Mouse (Mus musculus) neural tube, embryonic 14.5 days (tissue): Measurements from ENCODE around the gene Defb22. TPM values are rescaled to one million over a fixed set of nuclear protein-coding genes. Genes with fewer than 3 reads are reported as not detected.

Experiments used
- ATAC-seq: fragments of 200-750 bp; cut with Nextera tagmentation; 2 replicates; pipeline ENCODE4 v1.8.0; 2017; ENCODE audit warnings: low read depth, mild to moderate bottlenecking, moderate TSS enrichment, moderate library complexity
- H3K27ac ChIP-seq: fragments of 300-500 bp; sonication (generic); 2 replicates; pipeline ENCODE4 v1.5.1; 2014; ENCODE audit warnings: low read depth, mild to moderate bottlenecking, control low read depth, low read length, moderate library complexity, mixed read lengths
- H3K27me3 ChIP-seq: fragments of 300-500 bp; sonication (generic); 2 replicates; pipeline ENCODE4 v1.6.1; 2014; ENCODE audit warnings: low read length; ENCODE audit not compliant: control insufficient read depth, insufficient read depth
- H3K36me3 ChIP-seq: fragments of 300-500 bp; sonication (generic); 2 replicates; pipeline ENCODE4 v1.6.1; 2014; ENCODE audit warnings: low read length, mixed read lengths; ENCODE audit not compliant: control insufficient read depth, insufficient read depth
- H3K4me1 ChIP-seq: fragments of 300-500 bp; sonication (generic); 2 replicates; pipeline ENCODE4 v1.6.1; 2014; ENCODE audit warnings: low read length; ENCODE audit not compliant: control insufficient read depth, insufficient read depth
- H3K4me2 ChIP-seq: fragments of 300-500 bp; sonication (generic); 2 replicates; pipeline ENCODE4 v1.6.1; 2014; ENCODE audit warnings: mild to moderate bottlenecking, low read depth, low read length, control low read depth
- H3K4me3 ChIP-seq: fragments of 300-500 bp; sonication (generic); 2 replicates; pipeline ENCODE4 v1.5.1; 2014; ENCODE audit warnings: low read depth, low read length, control low read depth, mixed read lengths
- H3K9ac ChIP-seq: fragments of 300-500 bp; sonication (generic); replicated peaks from 2 replicates; pipeline ENCODE4 v1.6.1; 2014; ENCODE audit warnings: low read depth, mild to moderate bottlenecking, control low read depth, low read length, mixed read lengths
- H3K9me3 ChIP-seq: fragments of 300-500 bp; sonication (generic); 2 replicates; pipeline ENCODE4 v1.6.1; 2016; ENCODE audit warnings: low read length; ENCODE audit not compliant: control insufficient read depth
- WGBS: fragments of 180-500 bp; shearing (Covaris S2); extraction: QIAGEN DNeasy Blood & Tissue Kit; methylation state at CpG from one replicate; pipeline ENCODE4 v1.1.7; 2014; 5-methylcytosine and 5-hydroxymethylcytosine counted together
- polyA plus RNA-seq: library from polyadenylated mRNA; unstranded; fragments of >200 nt; fragmentation: Nextera tagmentation; extraction: Ambion mirVana; gene quantifications from 2 replicates; pipeline ENCODE4 v1.2.1, GENCODE M21; 2014

Gene Defb22
- polyA plus RNA-seq, 1 experiment from 2014 or later: not detected

DNA sequence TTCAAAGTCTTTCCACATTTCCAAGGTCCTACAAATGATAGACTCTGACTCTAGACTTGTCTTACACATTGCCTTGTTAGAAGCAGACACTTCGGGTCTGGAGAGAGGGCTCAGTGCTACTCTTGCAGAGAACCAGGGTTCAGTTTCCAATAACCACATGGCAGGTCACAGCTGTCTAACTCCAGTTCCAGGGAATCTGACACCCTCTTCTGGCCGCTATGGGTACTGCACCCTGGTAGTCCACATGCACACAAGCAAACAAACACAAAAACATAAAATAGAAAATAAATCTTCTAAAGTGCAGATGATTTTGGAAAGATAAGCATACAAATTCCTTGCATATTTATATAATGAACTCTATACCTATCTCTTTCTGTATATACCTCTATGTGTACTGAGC lies 2.9 kb downstream of the Defb22 start:
- no peaks in the 10 kb centered on the region for H3K4me1 ChIP-seq
- H3K4me3 ChIP-seq: no peak overlapping the region
- no peak overlapping the region for H3K4me2 ChIP-seq
- H3K27me3 ChIP-seq: no peaks in the 10 kb centered on the region
- H3K27ac ChIP-seq: no peak overlapping the region
- H3K9ac ChIP-seq: no peak overlapping the region
- ATAC-seq: no peak
- no peaks in the 10 kb centered on the region for H3K9me3 ChIP-seq
- WGBS: 83% methylated on average over 2 of the region's 2 CpGs
- H3K36me3 ChIP-seq: no peaks in the 10 kb centered on the region

DNA sequence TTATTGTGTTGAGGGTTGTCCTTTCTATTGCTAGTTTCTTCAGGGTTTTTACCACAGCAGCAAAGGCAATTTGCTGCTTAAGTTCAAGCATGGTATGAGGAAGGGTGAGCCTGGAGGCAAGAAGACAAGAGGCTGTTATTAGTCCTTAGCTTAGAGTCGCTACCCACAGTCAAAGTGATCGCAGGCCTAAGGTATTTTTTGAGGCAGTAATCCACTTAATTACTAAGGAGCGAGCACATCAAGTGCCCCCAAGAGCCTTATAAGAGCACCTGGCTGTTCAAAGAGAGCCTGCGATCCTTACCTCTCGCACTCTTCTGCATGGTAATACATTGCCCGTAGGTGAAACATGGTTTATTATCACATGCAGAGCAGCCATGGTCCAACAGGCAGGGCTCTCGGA lies 8.2 kb downstream of the Defb22 start:
- Histone ChIP-seq H3K27ac (no peak overlapping the region), H3K9ac (no peak overlapping the region), H3K4me1 (no peaks in the 10 kb centered on the region), H3K27me3 (no peaks in the 10 kb centered on the region), H3K4me2 (no peak overlapping the region), H3K9me3 (no peaks in the 10 kb centered on the region), H3K36me3 (no peaks in the 10 kb centered on the region), H3K4me3 (no peak overlapping the region)
- 90% methylated on average over 7 of the region's 7 CpGs for WGBS
- ATAC-seq: no peak

DNA sequence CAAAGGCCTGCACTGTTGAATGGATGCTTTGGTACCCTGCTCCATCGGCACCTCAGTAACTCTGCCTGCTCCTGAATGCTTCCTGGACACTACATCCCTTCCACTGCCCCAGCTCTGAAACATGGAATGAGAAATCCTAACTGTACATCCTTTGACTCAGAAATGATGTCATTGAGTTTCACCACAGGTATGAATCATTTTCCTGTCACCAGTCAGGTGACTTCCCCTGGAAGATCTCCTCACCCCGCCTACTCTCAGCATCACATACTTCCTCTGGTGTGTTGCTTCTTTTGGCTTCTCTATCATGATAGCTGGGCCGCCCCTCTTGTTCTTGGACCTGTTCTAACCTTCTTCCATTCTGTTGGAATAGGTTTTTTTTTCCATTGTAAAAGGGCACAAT lies 9.1 kb downstream of the Defb22 start:
- ATAC-seq: no peak
- 93% methylated on average over 3 of the region's 3 CpGs for WGBS
- no peaks in the 10 kb centered on the region for H3K9me3 ChIP-seq
- H3K4me3 ChIP-seq: no peak overlapping the region
- H3K27me3 ChIP-seq: no peaks in the 10 kb centered on the region
- no peak overlapping the region for H3K27ac ChIP-seq
- no peak overlapping the region for H3K4me2 ChIP-seq
- no peak overlapping the region for H3K9ac ChIP-seq
- H3K36me3 ChIP-seq: no peaks in the 10 kb centered on the region
- no peaks in the 10 kb centered on the region for H3K4me1 ChIP-seq

DNA sequence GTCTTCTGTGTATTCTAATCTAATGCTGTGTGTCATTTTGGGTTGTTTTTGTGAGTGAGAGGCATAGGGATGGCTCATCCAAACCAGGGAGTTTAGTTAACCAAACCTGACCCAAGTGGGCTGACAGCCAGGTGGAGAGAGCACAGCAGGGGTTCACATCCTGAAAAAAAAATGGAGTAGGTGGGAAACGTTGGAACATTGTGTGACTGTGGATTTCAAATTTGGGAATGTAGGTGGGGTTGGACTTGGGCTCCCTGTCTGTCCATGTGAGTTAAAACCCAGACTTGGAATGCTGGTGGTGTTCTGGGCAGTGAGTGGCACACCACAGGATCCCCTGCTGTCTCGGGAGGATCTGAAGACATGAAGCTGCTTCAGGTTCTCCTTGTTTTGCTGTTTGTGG lies 13.2 kb downstream of the Defb22 start, which contains the start of gene Defb20:
Gene Defb20, plus strand, starts transcription at position 301 of the 400 bp plus-strand sequence.
- no peak within 1 kb of the TSS for H3K9ac ChIP-seq
- H3K9me3 ChIP-seq: no peaks in the 10 kb centered on the region
- no peak within 1 kb of the TSS for H3K4me2 ChIP-seq
- no peaks in the 10 kb centered on the region for H3K36me3 ChIP-seq
- no peaks in the 10 kb centered on the region for H3K4me1 ChIP-seq
- H3K4me3 ChIP-seq: no peak within 1 kb of the TSS
- no peaks in the 10 kb centered on the region for H3K27me3 ChIP-seq
- no peak for ATAC-seq
- no peak within 1 kb of the TSS for H3K27ac ChIP-seq
- WGBS: 61% methylated on average over 2 of the region's 2 CpGs

DNA sequence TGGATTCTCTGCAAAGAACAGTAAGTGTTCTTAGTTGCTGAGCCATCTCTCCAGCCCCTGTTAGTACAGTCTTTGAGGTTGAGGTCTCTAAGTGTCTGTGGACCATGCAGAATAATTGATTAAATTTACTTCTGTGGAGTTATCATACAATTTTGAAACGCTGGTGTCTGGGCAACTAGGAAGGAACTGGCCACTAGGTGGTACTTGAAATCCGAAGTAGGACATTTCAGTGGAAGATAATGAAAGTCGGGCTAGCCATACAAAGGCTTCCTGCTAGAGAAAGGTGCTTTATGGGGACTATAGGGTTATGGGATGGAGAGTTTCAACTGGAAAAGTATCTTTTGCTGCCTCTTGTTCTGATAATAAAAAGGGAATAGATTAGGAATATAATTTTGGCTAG lies 17.5 kb downstream of the Defb22 start:
- Histone ChIP-seq H3K27ac (no peak overlapping the region), H3K9ac (no peak overlapping the region), H3K4me2 (no peak overlapping the region), H3K4me1 (no peaks in the 10 kb centered on the region), H3K4me3 (no peak overlapping the region), H3K9me3 (no peaks in the 10 kb centered on the region), H3K27me3 (no peaks in the 10 kb centered on the region), H3K36me3 (no peaks in the 10 kb centered on the region)
- ATAC-seq: no peak
- WGBS: 27% methylated on average over 3 of the region's 3 CpGs

DNA sequence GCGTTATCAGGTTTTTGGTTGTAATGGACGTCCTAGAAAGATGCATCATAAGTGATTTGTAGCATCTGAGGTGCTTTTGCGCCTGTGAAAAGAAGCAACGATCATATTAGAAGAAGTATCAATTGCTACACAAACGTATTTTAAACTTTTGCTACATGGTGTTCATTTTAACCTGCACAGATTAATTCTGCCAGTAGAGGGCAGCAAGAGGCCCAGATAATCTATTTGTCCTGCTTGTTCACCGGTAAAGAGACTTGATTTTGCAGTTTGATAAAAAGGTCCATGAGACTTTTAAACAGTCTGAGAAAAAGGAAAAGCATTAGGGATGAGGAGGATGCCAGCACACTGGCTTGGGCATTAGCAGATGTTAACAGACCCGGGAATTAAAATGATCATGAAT lies 19.0 kb downstream of the Defb22 start:
- ATAC-seq: no peak
- 36% methylated on average over 7 of the region's 7 CpGs for WGBS
- Histone ChIP-seq H3K27ac (no peak overlapping the region), H3K4me1 (no peaks in the 10 kb centered on the region), H3K36me3 (no peaks in the 10 kb centered on the region), H3K9me3 (no peaks in the 10 kb centered on the region), H3K27me3 (no peaks in the 10 kb centered on the region), H3K9ac (no peak overlapping the region), H3K4me2 (no peak overlapping the region), H3K4me3 (no peak overlapping the region)

DNA sequence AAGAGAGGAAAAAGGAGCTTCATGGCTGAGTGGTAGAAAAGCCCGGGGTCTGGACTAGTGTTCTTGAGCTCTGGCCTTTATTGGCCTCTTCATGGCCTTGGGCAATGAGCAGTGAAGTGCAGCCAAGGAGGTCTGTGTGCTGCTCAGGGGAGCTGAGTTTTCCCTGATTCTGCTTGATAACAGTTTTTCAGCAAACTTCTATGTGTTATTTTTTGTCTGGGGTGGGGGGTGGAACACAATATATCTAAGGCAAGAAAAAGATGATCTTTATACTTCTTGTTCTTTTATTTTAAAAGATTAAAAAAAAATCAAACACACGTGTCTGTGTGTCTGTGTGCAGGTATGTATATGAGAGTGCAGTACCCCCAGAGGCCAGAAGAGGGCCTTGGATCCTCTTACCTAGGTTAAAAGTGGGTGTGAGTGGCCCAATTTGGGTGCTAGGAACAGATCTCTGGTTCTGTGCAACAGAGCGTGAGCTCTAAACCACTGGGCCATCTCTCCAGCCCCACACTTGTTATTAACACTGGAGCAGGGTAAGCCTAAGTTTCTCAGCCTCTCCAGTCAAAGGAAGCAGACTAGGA lies 25.3 kb downstream of the Defb22 start, which contains the start of gene Defb23:
Gene Defb23, minus strand, starts transcription at position 51 of the 581 bp plus-strand sequence.
- Histone ChIP-seq H3K36me3 (no peaks in the 10 kb centered on the region), H3K4me1 (no peaks in the 10 kb centered on the region), H3K4me2 (no peak within 1 kb of the TSS), H3K4me3 (no peak within 1 kb of the TSS), H3K27me3 (no peaks in the 10 kb centered on the region), H3K27ac (no peak within 1 kb of the TSS), H3K9me3 (no peaks in the 10 kb centered on the region), H3K9ac (no peak within 1 kb of the TSS)
- 90% methylated on average over 3 of the region's 3 CpGs for WGBS
- no peak for ATAC-seq

DNA sequence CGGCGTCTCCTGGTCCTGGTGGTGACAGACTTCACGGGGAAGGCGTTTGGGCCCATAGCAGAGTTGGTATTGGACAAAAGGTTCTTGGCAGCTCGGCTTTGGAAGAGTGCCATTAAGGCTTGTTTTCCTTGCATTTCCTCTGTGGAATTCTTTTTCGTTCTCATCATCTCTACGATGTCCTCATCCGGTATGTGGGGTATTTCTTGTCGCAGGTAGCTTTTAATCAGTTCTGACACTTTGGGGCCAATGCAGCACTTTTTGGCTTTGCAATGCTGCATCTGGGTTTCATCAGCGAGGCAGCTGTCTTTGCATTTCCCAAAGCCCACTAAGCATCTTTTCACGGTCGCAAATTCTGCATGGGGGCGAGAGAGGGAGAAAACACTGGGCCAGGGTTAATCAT lies 30.7 kb downstream of the Defb22 start:
- ATAC-seq: no peak
- no peak overlapping the region for H3K27ac ChIP-seq
- H3K4me1 ChIP-seq: no peaks in the 10 kb centered on the region

DNA sequence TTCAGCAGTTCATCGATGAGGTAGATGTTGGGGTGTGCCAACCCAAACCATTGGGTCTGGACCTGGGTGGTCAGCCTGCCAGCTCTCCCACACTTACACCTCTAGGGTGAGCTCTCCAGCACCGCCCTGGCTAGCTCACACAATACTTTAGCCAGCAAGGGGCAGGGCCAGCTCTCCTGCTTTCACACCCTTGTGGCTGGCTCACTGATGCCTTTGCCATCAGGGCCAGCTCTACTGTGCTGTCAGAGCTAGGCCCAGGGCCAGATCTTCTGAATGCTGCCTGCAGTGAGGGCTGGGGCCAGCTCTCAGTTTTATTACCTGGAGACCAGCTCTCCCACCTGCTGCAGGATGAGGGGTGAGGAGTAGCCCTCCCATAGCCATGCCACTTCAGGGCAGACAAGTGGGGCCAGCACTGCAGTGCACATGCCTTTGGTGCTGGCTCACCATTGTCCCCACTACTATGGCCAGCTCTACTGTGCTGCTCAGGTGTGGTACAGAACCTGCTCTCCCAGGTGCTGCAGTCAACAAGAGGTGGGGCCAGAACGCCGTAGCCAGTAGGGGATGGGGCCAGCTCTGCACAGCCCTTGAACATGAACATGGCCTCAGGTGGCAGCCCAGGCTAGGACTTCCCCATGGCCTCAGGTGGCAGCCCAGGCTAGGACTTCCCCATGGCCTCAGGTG lies 37.7 kb downstream of the Defb22 start:
- Histone ChIP-seq H3K4me1 (no peaks in the 10 kb centered on the region), H3K4me3 (no peak overlapping the region), H3K9me3 (no peaks in the 10 kb centered on the region), H3K9ac (no peak overlapping the region), H3K27ac (no peak overlapping the region), H3K36me3 (no peaks in the 10 kb centered on the region), H3K27me3 (no peaks in the 10 kb centered on the region), H3K4me2 (no peak overlapping the region)
- 75% methylated on average over 4 of the region's 4 CpGs for WGBS
- no peak for ATAC-seq

More for the DNA sequence above, 30.7 kb downstream of the Defb22 start:
- Histone ChIP-seq H3K9me3 (no peaks in the 10 kb centered on the region), H3K4me2 (no peak overlapping the region), H3K4me3 (no peak overlapping the region), H3K36me3 (no peaks in the 10 kb centered on the region), H3K27me3 (no peaks in the 10 kb centered on the region), H3K9ac (no peak overlapping the region)
- 56% methylated on average over 13 of the region's 13 CpGs for WGBS
